Mouse (Mus musculus) adrenal gland, postnatal 36 days (tissue): ENCODE data around the gene Mrps36. TPM values are rescaled to one million over a fixed set of nuclear protein-coding genes. Genes with fewer than 3 reads are reported as not detected.
"Not testable (repeated sequence)": the region's sequence is repeated elsewhere in the genome, so short reads cannot be mapped to it uniquely, and the experiment has no call there.

Experiments used
- DNase-seq, 2 experiments: peaks; one replicate each; pipeline ENCODE4 v3.0.0; 2021; ENCODE audit warnings: mixed read lengths in 1 of 2
- long read RNA-seq, 2 experiments: library from polyadenylated mRNA; stranded (forward); transcript quantifications; one replicate each; pipeline ENCODE4 v2.0.0; 2021; ENCODE audit warnings: borderline sequencing depth in 2 of 2
- total RNA-seq, 2 experiments: library from RNA; stranded (reverse); gene quantifications; 2 replicates each; pipeline ENCODE4 v1.2.3; 2021

Mrps36 gene
- 100 to 1,000 TPM; 116 to 122 TPM for total RNA-seq
- long read RNA-seq, experiment 1, transcript Mrps36-203 (4 exons, 701 nt), result major isoform, 112 of 155 reads
- long read RNA-seq, experiment 1, transcript Mrps36-202 (4 exons, 571 nt), result minor isoform, 17 of 155 reads
- long read RNA-seq, experiment 1, partial matches to known transcripts, result 2 of 155 reads
- long read RNA-seq, experiment 1, other reads (novel, unspliced or antisense), result 22 of 155 reads
- long read RNA-seq, experiment 2, transcript Mrps36-203 (4 exons, 701 nt), result major isoform, 69 of 88 reads
- long read RNA-seq, experiment 2, transcript Mrps36-202 (4 exons, 571 nt), result minor isoform, 6 of 88 reads
- long read RNA-seq, experiment 2, partial matches to known transcripts, result 0 of 88 reads
- long read RNA-seq, experiment 2, other reads (novel, unspliced or antisense), result 7 of 88 reads

DNA sequence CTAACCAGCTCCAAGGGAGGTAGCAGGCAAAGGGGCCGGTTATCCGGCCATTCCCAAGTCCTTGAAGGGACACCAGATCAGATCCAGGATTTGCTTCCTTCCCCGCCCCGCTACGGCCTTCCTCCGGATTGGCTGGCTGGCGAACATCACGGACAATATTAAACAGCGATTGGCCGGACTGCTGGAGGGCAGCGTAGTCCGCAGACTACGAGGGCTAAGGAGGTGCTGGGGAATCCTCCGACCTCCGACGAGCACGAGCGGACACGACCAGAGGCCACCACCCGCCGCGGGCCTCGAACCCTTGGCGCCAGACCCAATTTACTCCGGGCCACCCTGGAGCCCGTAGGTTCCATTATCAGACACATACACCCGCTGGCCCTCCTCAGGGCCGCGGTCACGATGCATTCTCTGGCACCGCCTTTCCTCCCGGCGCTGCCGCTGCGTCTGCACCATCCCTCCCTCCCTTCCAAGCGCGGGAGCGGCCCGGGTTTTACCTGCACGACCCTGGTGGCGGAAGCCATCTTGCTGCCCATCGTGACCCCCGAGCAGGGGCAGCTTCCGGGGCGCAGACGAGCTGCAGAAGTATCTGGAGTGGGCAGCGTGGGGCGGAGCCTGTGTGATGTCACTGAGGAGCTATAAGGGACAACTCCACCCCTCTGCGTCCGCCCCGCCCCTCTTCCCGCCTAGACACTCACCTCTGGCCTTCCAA is at the start of gene Mrps36:
TSS of gene Mrps36 (minus strand) at position 624 of the 709 bp plus-strand sequence.
- DNase-seq, result peak; percentile 96 to 98

DNA sequence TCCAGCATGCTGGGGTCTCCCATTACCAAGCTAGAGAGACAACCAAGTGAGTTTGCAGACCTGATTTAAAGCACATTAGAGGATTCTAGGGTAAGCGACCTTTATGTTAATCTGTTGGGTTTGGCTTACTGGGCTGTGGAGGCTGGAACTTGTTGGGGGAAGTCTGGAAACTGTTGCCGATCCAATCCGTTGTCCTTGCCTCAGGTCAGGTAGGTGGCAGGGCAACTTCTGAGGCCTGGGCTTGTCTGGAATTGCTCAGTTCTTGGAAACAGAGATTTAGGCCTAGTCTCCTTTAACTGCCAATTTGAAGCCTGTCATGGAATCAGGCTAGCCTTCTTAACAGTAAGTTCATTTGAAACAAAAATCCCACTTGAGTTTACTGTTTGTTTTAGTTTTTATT is 44.6 kb upstream of the Mrps36 start:
- DNase-seq, result no peak

DNA sequence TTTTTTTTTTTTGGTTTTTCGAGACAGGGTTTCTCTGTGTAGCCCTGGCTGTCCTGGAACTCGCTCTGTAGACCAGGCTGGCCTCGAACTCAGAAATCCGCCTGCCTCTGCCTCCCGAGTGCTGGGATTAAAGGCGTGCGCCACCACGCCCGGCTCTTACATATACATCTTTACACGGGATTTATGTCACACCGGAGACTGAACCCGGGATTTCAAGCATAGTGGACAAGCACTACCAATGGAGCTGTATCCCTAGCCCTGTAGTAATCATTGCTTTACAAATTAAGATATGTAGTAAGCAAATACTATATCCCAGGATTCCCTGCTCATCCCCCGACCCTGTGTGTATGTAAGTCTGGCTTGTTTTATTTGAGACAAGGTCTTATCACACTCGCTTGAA is 43.6 kb upstream of the Mrps36 start:
- not testable (repeated sequence) for DNase-seq

DNA sequence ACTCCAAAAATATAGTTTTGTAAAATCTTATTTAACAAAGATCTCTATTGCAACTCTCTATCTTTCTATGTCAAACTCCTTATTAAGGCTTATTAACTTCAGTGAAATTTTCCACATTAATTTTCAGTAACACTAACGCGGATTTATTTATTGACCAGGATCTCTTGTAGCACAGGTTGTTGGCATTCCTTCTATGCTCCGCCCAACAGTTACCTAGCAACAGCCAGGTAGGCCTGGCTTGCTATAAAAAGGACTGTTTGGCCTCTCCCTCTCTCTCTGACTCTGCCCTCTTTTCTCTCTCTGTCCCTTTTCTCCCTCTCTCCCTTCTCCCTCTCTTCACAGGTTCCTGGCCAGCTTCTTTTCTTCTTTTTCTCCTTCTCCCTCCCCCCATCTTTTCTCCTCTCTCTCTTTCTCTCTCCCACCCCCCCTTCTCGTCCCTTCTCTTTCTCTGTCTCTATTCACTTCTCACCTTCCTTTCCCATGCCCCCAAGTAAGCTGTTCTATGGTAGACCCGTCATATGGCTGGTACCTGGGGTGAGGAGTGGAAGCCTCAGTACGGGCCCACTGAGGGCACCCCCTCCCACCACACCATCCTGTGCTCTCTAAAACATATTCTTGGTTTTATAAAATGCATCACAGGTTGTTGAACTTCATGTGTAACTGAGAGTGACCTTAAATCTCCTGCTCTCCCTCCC is 43.0 kb upstream of the Mrps36 start:
- DNase-seq, result no peak

DNA sequence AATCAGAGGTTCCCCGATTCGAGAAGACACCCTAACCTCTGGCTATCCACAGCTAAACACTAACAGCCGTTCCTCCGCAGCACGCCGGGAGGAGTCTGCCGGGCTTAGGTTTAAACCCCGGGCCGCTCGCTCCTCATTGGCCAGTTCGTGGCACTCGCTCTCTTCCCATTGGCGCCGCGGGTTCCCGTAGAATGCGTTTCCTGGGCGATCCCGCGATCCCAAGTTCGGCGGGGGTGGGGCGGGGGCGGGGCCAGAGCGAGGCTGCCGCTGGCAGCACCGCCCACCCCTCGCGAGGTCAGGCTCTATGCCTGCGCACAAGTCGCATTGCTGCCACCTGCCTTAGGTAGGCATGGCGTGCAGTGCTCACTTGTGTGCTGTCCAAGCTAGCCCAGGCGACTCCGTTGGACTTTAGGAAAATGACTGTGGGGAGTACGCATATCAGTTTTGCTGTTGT is 42.0 kb upstream of the Mrps36 start, which contains the start of gene Ccnb1:
TSS of gene Ccnb1 (minus strand) at position 157 of the 454 bp plus-strand sequence.
- peak; percentile 94 to 95 for DNase-seq

DNA sequence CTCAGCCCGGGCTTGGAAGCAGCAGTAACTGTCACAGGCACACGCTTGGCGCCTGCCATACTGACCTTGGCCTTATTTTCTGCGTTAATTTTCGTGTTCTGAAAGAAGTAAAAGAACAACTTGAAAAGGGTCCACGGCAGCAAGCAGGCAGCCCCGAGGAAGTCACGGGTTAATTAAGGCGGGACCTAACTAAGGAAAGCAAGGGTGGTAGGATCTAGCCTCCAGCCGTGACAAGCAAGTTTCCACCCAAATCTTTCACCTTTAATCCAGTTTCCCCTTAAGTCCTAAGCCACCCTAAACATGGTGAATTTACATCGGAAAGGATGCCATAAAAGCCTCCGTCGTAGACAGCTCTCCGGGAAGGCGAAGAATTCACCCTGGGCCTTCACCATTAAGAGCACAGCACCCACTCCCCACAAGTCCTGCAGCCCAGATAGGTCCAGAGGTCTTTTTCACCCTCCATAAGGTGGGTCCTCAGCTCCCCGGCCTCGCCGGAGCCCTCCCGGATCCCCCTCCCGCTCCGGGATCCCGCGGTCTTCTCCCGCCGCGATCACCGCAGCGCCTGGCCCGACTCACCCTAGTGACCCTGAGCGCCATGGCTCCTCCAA is 41.5 kb upstream of the Mrps36 start:
- no peak for DNase-seq

DNA sequence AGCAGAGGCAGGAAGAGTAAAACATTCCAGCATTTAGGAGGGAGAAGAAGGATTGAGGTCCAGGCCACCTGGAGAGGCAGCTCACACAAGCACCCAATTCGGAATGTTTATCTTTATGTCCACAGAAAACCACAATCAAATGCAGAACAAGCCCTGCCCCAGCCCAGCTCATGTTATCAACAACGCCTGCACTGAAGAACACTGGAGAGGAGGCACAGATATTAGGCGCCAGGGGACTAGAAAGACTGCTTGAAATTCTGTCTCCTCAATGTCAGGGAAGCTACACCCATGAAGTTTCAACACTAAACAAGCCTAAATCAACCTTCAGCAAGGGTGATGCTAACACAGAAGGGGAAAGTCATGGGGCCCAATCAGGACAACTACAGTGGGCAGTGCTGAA is 33.0 kb upstream of the Mrps36 start:
- DNase-seq, result no peak

DNA sequence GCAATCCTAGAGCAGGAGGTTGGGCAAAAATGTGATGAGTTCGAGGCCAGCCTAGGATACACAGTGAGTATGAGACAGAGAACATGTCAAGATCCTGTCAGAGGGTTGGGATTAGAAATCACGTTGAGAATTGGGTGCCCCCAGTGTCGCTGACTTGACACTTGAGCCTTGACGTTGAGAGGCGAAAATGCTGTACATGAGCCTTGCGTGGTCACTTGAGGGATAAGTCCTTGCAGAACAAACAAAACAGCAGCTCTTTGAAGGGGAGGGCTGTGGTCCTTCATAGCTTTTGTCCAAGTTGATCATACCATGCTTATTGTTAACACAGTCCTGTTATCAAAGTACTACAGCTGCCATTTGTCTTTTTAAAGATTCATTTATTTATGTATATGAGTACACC is 32.3 kb upstream of the Mrps36 start:
- no peak for DNase-seq

DNA sequence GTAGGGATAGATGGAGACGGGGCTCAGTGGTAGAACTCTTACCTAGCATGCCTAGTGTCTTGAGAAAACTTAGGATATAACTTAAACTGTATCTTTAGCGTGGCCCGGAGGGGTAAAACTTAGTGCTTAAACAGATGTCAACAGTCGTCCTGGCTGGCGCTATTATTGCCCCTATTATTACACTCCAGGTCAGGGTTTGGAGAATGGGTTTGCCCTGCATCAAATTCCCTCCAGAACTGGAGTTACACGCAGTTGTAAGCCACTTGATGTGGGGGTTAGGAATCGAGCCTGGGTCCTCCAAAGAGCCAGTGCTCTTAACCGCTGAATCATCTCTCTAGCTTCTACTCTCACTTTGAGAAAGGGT is 31.6 kb upstream of the Mrps36 start:
- no peak for DNase-seq

DNA sequence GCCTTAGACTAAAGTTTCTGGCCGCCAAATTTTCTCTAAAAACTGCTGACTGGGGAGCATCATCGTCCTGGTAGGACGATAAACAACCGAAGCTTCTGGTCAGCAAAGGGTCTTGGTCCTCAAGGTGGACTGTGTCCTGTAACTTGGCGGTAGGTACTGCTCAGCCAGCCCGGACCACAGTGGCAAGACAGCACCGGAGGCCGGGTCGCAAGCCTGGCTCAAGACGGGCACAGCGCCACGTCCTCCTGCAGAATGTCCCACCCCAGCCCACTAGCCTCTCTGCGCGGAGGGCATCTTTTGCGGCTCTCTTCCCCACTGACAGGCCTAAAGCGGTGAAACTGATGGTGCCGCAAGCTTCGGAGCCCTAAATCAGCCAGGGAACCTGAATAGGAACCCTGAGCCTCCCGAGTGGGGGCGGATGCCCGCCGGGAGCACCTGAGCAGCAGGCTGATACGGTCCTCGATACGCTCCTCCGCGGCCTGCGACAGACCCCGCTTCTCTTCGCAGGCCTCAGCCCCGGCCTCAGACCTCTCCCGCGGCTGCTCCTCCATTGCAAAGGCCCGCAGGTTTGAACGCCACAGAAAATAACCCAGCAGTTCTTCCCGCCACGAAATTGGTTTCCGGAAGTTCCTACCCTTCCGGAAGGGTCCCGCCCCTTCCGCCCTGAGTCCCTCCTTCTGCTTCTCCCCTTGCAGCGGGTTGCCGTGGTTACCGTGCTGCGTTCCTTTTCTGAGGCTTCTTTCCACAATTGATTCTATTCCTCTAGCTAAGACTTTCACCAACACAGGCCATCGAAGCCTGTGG is 31.0 kb upstream of the Mrps36 start, which contains the start of gene Cenph:
TSS of gene Cenph (minus strand) at position 648 of the 804 bp plus-strand sequence.
- DNase-seq, result peak; percentile 91 to 94

DNA sequence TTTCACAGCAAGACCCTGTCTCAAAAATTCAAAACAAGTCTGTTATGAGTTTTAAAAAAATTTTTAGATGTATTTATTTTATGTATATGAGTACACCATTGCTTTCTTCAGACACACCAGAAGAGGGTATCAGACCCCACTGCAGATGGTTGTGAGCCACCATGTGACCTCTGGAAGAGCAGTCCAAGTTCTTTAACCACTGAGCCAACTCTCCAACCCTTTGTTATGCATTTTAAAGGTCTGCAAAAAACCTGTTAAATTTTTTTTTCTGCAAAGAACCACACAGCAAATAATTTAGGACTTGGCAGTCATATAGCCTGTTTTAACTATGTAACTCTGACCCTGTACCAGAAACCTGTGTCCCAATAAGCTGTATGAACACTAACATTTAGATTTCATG is 30.2 kb upstream of the Mrps36 start:
- DNase-seq, result no peak

DNA sequence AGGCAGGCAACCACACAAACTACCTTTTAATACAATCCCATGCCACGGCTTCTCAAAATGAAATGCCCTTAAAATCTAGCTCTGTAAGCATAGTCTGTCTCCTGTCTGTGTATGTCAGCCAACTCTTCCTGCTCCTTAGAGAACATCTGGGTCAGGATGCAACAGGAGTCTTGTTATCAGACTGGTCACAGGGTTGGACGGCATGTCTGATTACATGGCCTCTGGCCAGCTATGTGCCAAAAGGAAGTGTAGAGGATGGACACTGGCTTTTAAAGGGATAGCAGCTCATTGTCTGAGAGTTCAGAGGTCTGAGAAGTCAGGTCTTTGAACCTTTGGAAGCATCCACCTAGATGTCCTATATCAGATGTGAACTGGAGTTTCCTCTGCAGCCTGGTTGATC is 10.9 kb upstream of the Mrps36 start:
- DNase-seq, result no peak

DNA sequence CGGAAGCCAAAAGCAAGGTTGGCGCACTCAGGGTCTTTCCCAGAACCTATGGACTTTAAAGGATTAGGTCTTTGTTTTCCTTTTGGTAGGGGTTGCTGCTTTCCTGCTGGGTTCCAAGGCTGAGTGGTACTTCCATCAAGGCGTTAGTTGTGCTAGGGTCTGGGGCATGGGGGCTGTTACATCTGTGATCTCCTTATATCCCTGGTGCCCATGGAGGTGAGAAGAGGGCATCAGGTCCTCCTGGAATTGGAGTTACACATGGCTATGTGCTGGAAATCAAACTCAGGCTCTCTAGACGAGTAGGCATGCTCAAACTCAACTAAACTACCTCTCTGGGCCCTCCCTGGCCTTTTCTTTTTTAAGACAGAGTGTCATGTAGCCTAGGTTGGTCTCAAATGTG is 9.7 kb upstream of the Mrps36 start:
- DNase-seq, result no peak

DNA sequence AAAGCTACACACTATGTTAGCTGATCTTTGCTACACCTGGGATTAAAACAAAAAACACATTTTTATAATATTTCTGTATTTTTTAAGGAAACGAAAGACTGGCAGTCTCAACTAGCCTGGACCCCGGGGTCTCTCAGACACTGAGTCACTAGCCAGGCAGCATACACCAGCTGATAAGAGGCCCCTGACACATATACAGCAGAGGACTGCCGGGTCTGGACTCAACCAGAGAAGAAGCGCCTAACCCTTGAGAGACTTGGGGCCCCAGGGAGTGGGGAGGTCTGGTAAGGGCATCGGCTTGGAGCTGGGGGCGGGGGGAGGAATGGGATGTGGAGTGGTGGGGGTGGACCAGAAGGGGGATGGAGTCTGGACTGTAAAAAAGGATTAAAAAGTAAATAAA is 8.6 kb upstream of the Mrps36 start:
- no peak for DNase-seq

DNA sequence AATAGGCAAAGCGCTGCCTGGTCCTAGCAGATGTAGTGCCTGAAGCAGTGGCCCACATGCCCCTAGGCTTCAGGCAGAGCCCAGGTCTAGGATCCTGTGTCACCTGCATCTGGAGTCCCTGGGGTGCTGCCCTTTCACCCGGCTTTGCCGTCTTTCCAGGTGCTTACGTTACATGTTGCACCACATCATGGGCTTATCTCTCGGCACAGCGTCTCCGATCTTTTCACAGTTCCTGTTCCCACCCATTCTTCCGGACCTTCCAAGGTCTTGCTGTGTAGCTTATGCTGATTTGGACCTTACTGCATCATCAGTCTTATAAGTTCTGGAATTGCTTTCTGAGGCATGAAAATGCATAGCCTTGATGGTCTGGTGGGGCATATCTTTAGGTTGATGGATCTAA is 8.1 kb upstream of the Mrps36 start:
- no peak for DNase-seq

DNA sequence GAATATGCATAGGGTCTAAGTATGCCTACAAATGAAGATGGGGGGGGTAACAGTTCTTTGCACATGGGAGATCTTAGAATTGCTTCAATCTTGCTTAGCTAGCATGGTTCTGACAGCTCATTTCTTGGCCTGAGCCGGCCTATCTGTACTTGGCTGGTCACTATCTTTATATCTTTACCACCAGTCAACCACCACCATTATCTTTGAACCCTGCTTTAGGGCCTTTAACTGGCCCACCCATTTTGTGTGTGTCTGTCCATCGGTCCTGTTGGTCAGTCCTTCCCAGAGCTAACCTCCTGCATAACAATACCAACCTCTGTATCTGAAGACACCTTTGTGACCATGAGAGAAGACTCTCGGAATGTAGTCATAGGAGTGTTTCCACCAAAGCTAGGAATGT is 6.9 kb upstream of the Mrps36 start:
- no peak for DNase-seq

DNA sequence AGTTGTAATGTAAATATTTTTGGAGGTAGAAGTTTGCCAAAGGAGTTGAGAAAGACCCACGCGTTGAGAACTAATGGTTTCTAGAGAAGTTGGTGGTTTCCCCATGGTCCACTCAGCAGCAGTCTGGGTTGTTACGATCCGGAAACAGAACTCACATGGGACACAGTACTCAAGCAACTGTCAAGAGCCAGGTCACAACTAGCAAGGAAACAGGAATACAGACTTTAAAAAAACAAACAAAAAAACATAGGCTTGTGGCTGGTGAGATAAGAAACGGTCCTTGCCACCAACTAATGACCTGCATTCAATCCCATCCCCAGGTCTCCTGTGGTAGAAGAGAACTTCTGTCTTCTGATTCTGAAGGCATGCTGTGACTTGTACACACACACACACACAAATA is 6.3 kb upstream of the Mrps36 start:
- no peak for DNase-seq

DNA sequence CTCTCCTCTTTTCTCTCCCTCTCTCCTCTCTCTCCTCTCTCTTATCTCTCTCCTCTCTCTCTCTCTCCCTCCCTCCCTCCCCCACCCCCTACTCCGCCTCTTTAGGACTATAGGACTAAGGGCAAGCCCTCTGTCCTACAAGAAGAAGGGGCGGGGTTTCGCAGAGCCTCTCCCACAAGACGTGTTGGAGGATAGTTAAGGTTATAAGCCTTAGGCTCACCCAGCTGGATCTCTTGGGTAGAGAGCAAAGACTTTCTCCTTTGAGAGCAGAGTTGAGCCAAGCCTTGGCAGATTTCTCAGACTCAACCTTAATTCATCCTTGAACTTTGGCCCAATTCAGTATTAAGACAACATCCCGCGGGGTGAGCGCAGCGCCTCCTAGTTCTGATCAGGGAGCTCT is 4.2 kb upstream of the Mrps36 start:
- peak in 1 of 2 experiments; percentile 20 for DNase-seq

DNA sequence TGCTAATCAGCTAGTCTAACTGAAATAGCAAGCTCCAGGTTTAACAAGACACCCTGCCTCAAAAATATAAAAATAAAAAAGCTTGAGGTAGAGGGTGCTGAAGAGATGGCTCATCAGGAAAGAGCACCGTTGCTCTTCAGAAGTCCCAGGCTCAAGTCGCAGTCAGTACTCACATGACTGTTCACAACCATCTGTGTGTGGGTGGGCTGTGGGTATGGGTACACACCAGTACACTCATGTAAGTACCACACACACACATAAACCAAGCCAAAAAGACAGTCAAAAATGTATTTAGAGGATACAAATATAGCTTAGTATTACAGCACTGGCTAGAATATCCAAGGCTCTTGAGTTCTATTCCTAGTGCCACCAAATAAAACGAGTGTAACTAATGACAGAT is 1.6 kb upstream of the Mrps36 start:
- no peak for DNase-seq

DNA sequence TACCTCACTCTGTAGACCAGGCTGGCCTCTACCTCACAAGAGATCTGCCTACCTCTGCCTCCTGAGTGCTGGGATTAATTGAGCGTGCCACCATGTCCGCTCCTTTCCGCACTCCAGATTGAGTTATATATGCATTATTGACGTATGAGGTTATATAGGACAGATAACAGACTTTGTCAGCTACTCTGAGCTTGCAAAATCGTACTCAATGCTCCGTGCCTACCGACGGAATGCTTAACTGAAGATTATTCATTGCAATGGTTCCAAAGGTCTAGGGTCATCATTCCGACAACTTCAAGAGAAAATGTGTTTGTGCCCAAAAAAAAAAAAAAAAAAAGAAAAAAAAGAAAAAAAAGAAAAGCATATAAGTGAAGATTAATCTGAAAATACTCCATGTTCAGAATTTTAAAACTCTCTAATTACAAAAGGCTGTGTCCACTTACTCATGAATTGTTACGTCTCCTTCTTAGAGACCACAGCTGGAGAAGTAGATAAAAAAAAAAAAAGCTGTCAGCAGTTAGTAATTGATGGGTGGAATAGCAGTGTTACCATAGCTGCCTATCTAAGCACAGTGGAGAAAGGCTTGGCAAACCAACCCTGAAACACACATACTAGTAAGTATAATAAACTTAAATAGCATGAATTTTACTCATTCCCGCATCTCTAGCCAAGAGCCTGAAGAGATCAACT is 968 bp downstream of the Mrps36 start:
- DNase-seq, result no peak

DNA sequence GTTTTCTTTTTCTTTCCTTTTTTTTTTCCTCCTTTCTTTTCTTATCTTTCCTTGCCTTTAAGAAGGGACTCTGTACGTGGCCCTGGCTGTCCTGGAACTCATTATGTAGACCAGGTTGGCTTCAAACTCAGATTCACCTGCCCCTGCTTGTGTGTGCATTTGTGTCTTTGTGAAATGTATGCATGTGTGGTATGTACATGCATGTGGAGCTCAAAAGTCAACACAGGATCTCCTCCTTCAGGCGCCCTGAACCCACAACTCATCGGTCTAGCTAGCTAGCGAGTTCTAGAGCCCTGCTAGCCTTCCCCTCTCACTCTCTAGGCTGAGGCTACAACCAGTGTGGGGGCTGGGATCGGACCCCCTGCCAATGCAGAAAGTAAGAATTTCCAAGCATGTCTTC is 1.6 kb downstream of the Mrps36 start:
- no peak for DNase-seq
